ENCODE assay signal across 9 mouse cellular contexts in genomic region chr3:137827678-137828077, GRCm38 (mm10). TPM values are rescaled to one million over a fixed set of nuclear protein-coding genes. Genes with fewer than 3 reads are reported as not detected.
DNase-seq lines count a peak whose midpoint lies in the region; ATAC-seq lines count a peak whose summit lies in the region.
"Had no signal": no experiment of that assay in that cellular context is flagged by ENCODE, and none has a peak within 500 bp of the region (broad histone marks: within the 10 kb centered on the region; RNA-seq: fewer than 3 reads in every experiment).

No protein-coding gene starts in this region.

- no peaks in the 10 kb centered on the region for H3K4me1 ChIP-seq in hindbrain, embryonic 11.5 days (replicated peaks; ENCODE audit: control insufficient read depth, insufficient read depth, low read length)
- H3K4me1 ChIP-seq in hindbrain, embryonic 12.5 days = no peaks in the 10 kb centered on the region
- H3K4me1 ChIP-seq in midbrain, embryonic 12.5 days = no peaks in the 10 kb centered on the region
- H3K4me1 ChIP-seq in midbrain, embryonic 16.5 days (ENCODE audit: control insufficient read depth, insufficient read depth, low read length) = no peaks in the 10 kb centered on the region
- peaks cover 9% of the 10 kb centered on the region for H3K4me1 ChIP-seq in limb, embryonic 10.5 days
- H3K4me1 ChIP-seq in stomach, embryonic 16.5 days (ENCODE audit: control insufficient read depth, insufficient read depth, low read length) = no peaks in the 10 kb centered on the region

- H3K27me3 ChIP-seq in hindbrain, embryonic 11.5 days (ENCODE audit: control insufficient read depth, insufficient read depth, low read length) = no peaks in the 10 kb centered on the region
- no peaks in the 10 kb centered on the region for H3K27me3 ChIP-seq in hindbrain, embryonic 12.5 days
- H3K27me3 ChIP-seq in midbrain, embryonic 12.5 days = no peaks in the 10 kb centered on the region
- no peaks in the 10 kb centered on the region for H3K27me3 ChIP-seq in midbrain, embryonic 16.5 days (ENCODE audit: control insufficient read depth, insufficient read depth, low read depth, low read length)
- H3K27me3 ChIP-seq in limb, embryonic 10.5 days (ENCODE audit: low read depth, poor library complexity, severe bottlenecking) = no peaks in the 10 kb centered on the region
- H3K27me3 ChIP-seq in stomach, embryonic 16.5 days (ENCODE audit: control insufficient read depth, insufficient read depth, low read length) = no peaks in the 10 kb centered on the region

- H3K36me3 ChIP-seq in hindbrain, embryonic 11.5 days (ENCODE audit: control insufficient read depth, insufficient read depth, low read length) = no peaks in the 10 kb centered on the region
- no peaks in the 10 kb centered on the region for H3K36me3 ChIP-seq in hindbrain, embryonic 12.5 days
- H3K36me3 ChIP-seq in midbrain, embryonic 12.5 days = no peaks in the 10 kb centered on the region
- H3K36me3 ChIP-seq in midbrain, embryonic 16.5 days (ENCODE audit: control insufficient read depth, insufficient read depth, low read length) = no peaks in the 10 kb centered on the region
- H3K36me3 ChIP-seq in limb, embryonic 10.5 days = no peaks in the 10 kb centered on the region
- no peaks in the 10 kb centered on the region for H3K36me3 ChIP-seq in stomach, embryonic 16.5 days (ENCODE audit: control insufficient read depth, insufficient read depth, low read length)

- H3K27ac ChIP-seq in hindbrain, embryonic 11.5 days (ENCODE audit: low read depth, low read length) = no peak overlapping the region
- no peak overlapping the region for H3K27ac ChIP-seq in hindbrain, embryonic 12.5 days
- H3K27ac ChIP-seq in midbrain, embryonic 12.5 days (replicated peaks) = peak overlapping the region; percentile 56
- no peak overlapping the region for H3K27ac ChIP-seq in midbrain, embryonic 16.5 days (ENCODE audit: low read length)
- H3K27ac ChIP-seq in limb, embryonic 10.5 days = peak overlapping the region; percentile 28
- peak overlapping the region; percentile 66; the same call in 1 of the 2 replicates for H3K27ac ChIP-seq in stomach, embryonic 16.5 days (ENCODE audit: low read length)

- WGBS in hindbrain, embryonic 11.5 days = 55% methylated on average over 11 of the region's 11 CpGs
- WGBS in hindbrain, embryonic 12.5 days = 43% methylated on average over 11 of the region's 11 CpGs
- WGBS in midbrain, embryonic 12.5 days = 38% methylated on average over 11 of the region's 11 CpGs
- 36% methylated on average over 11 of the region's 11 CpGs for WGBS in midbrain, embryonic 16.5 days
- WGBS in limb, embryonic 10.5 days = 19% methylated on average over 11 of the region's 11 CpGs
- 20% methylated on average over 11 of the region's 11 CpGs for WGBS in stomach, embryonic 16.5 days

- no peak overlapping the region for H3K4me3 ChIP-seq in hindbrain, embryonic 11.5 days (ENCODE audit: low read depth, low read length)
- H3K4me3 ChIP-seq in hindbrain, embryonic 12.5 days = no peak overlapping the region
- no peak overlapping the region for H3K4me3 ChIP-seq in midbrain, embryonic 12.5 days
- H3K4me3 ChIP-seq in midbrain, embryonic 16.5 days (ENCODE audit: low read depth, low read length) = no peak overlapping the region
- no peak overlapping the region for H3K4me3 ChIP-seq in limb, embryonic 10.5 days
- H3K4me3 ChIP-seq in stomach, embryonic 16.5 days (replicated peaks; ENCODE audit: low read length) = no peak overlapping the region

- H3K9me3 ChIP-seq in hindbrain, embryonic 11.5 days (ENCODE audit: control insufficient read depth, low read length) = no peaks in the 10 kb centered on the region
- 0 out of 2 replicates have a peak, but pooled peaks cover 4% of the 10 kb centered on the region for H3K9me3 ChIP-seq in hindbrain, embryonic 12.5 days (replicated peaks)
- H3K9me3 ChIP-seq in midbrain, embryonic 12.5 days = peaks cover 3% of the 10 kb centered on the region
- H3K9me3 ChIP-seq in midbrain, embryonic 16.5 days (replicated peaks; ENCODE audit: control insufficient read depth, low read length, poor library complexity, severe bottlenecking) = no peaks in the 10 kb centered on the region
- no peaks in the 10 kb centered on the region for H3K9me3 ChIP-seq in limb, embryonic 10.5 days (replicated peaks)
- peaks cover 2% of the 10 kb centered on the region for H3K9me3 ChIP-seq in stomach, embryonic 16.5 days (replicated peaks; ENCODE audit: control insufficient read depth, low read length)

- intact Hi-C loops in left cerebral cortex, postnatal 36 days (cut with DNase I) = no loop called here

- peak; percentile 15 for DNase-seq in hindbrain, embryonic 11.5 days (ENCODE audit: low spot score)
- DNase-seq in limb, embryonic 10.5 days (ENCODE audit: low spot score) = no peak
- no peak for DNase-seq in thymus, postnatal 36 days
- DNase-seq in left cerebral cortex, postnatal 36 days (ENCODE audit: low spot score in 2 of 2) = no peak
- DNase-seq: layer of hippocampus, postnatal 36 days had no signal

- peak; percentile 38; the same call in 1 of the 2 replicates for ATAC-seq in hindbrain, embryonic 11.5 days (ENCODE audit: low FRiP score)
- ATAC-seq in hindbrain, embryonic 12.5 days (ENCODE audit: low FRiP score) = no peak
- peak; percentile 66; the same call in 1 of the 2 replicates for ATAC-seq in midbrain, embryonic 12.5 days (ENCODE audit: low FRiP score, low read depth)
- no peak for ATAC-seq in midbrain, embryonic 16.5 days
- peak; percentile 40; the same call in 1 of the 2 replicates for ATAC-seq in stomach, embryonic 16.5 days (ENCODE audit: insufficient read depth, low FRiP score)

- no peak overlapping the region for H3K4me2 ChIP-seq in hindbrain, embryonic 11.5 days (replicated peaks; ENCODE audit: low read depth, low read length)
- H3K4me2 ChIP-seq in hindbrain, embryonic 12.5 days (replicated peaks) = no peak overlapping the region
- H3K4me2 ChIP-seq in midbrain, embryonic 12.5 days (replicated peaks) = no peak overlapping the region
- H3K4me2 ChIP-seq in midbrain, embryonic 16.5 days (ENCODE audit: low read length) = no peak overlapping the region
- 0 out of 2 replicates have a peak overlapping the region, but pooled peaks have one; percentile 12 for H3K4me2 ChIP-seq in stomach, embryonic 16.5 days (ENCODE audit: low read depth, low read length)

- no peak overlapping the region for H3K9ac ChIP-seq in hindbrain, embryonic 11.5 days (ENCODE audit: low read depth, low read length)
- no peak overlapping the region for H3K9ac ChIP-seq in hindbrain, embryonic 12.5 days
- H3K9ac ChIP-seq in midbrain, embryonic 12.5 days (replicated peaks) = no peak overlapping the region
- no peak overlapping the region for H3K9ac ChIP-seq in midbrain, embryonic 16.5 days (ENCODE audit: low read depth, low read length)
- H3K9ac ChIP-seq in stomach, embryonic 16.5 days (ENCODE audit: low read length) = peak overlapping the region; percentile 39; the same call in 1 of the 2 replicates

RNA-seq across cellular contexts. Expression of gene H2afz, which starts 36.6 kb away (rescaled TPM):
- 2,789 and 2,825 TPM in 2 replicates for polyA plus RNA-seq in hindbrain, embryonic 11.5 days (2014; fragmentation: Nextera tagmentation; extraction: Ambion mirVana)
- 1,731 and 1,841 TPM in 2 replicates for polyA plus RNA-seq in hindbrain, embryonic 12.5 days (2016; fragmentation: Nextera tagmentation; extraction: Ambion mirVana)
- 2,469 and 2,593 TPM in 2 replicates for polyA plus RNA-seq in midbrain, embryonic 12.5 days (2016; fragmentation: Nextera tagmentation; extraction: Ambion mirVana)
- 652 and 731 TPM in 2 replicates for polyA plus RNA-seq in midbrain, embryonic 16.5 days (2015; fragmentation: Nextera tagmentation; extraction: Ambion mirVana)
- 3,221 and 3,431 TPM in 2 replicates for polyA plus RNA-seq in limb, embryonic 10.5 days (2016; fragmentation: Nextera tagmentation; extraction: Ambion mirVana)
- polyA plus RNA-seq in stomach, embryonic 16.5 days (2015; fragmentation: Nextera tagmentation; extraction: Ambion mirVana) = 1,166 and 1,340 TPM in 2 replicates
- 100 to 1,000 TPM; 160 to 180 TPM for total RNA-seq in left cerebral cortex, postnatal 36 days (2021)

RNA-seq across cellular contexts. Expression of gene Dnajb14, which starts 39.8 kb away (rescaled TPM):
- 9.2 and 10.4 TPM in 2 replicates for polyA plus RNA-seq in hindbrain, embryonic 11.5 days (2014; fragmentation: Nextera tagmentation; extraction: Ambion mirVana)
- 12.6 and 13.8 TPM in 2 replicates for polyA plus RNA-seq in hindbrain, embryonic 12.5 days (2016; fragmentation: Nextera tagmentation; extraction: Ambion mirVana)
- 11.3 and 12.1 TPM in 2 replicates for polyA plus RNA-seq in midbrain, embryonic 12.5 days (2016; fragmentation: Nextera tagmentation; extraction: Ambion mirVana)
- 13.4 and 14.3 TPM in 2 replicates for polyA plus RNA-seq in midbrain, embryonic 16.5 days (2015; fragmentation: Nextera tagmentation; extraction: Ambion mirVana)
- 6.8 TPM in 2 replicates for polyA plus RNA-seq in limb, embryonic 10.5 days (2016; fragmentation: Nextera tagmentation; extraction: Ambion mirVana)
- 8.0 and 8.4 TPM in 2 replicates for polyA plus RNA-seq in stomach, embryonic 16.5 days (2015; fragmentation: Nextera tagmentation; extraction: Ambion mirVana)
- total RNA-seq in left cerebral cortex, postnatal 36 days (2021) = 10 to 100 TPM; 43.9 to 48.8 TPM

Comparison
In these comparisons a context has a peak if more than half of its experiments do, and no peak if none do; other contexts are left out.
1. ATAC-seq: peak in hindbrain, embryonic 11.5 days (single experiment), midbrain, embryonic 12.5 days (single experiment) and stomach, embryonic 16.5 days (single experiment); none in hindbrain, embryonic 12.5 days (single experiment) and midbrain, embryonic 16.5 days (single experiment).
2. H3K27ac ChIP-seq: peak in midbrain, embryonic 12.5 days (single experiment), limb, embryonic 10.5 days (single experiment) and stomach, embryonic 16.5 days (single experiment); none in hindbrain, embryonic 11.5 days (single experiment), hindbrain, embryonic 12.5 days (single experiment) and midbrain, embryonic 16.5 days (single experiment).